Mouse (Mus musculus) cerebellum, adult 9-10 months (tissue): Measurements from ENCODE around the gene Nrxn3.

ENCODE experiments used
- DNase-seq: peaks from one replicate; pipeline ENCODE4 v3.0.0; 2022

Gene Nrxn3

DNA sequence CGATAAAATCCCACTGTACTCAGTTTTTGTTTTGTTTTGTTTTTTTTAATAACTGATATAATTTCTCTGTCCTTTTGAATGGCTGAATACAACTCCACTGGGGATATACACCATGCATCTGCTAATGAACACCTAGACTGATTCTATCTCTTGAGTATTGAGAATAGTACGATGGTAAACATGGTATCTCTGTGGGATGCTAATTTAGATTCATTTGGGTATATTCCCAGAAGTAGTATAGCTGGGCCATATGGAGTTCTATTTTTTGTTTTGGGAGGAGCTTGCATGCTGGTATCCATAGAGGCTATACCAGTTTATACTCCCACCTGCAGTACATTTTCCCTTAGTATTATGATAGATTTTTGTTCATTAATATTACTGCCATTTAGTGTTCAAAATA is 217.0 kb downstream of the Nrxn3 start:
- no peak for DNase-seq

DNA sequence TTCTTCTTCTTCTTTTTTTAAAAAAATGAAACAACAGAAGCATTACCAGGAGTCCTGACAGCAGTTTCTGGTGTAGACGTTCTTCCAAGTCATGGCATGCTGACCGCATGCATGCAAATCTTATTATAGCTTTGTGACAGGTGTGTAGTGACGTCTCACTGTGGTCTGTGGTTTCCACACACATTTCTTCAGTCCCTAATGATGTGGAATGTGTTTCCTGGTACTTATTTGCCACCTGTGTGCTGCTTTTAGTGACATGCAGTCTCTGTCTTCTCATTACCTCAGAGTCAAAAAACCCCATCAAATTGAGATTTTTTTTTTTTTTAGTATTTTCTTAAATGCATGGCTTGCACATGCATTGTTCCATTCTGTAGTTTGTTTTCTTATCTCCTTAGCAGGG is 222.3 kb downstream of the Nrxn3 start:
- no peak for DNase-seq

DNA sequence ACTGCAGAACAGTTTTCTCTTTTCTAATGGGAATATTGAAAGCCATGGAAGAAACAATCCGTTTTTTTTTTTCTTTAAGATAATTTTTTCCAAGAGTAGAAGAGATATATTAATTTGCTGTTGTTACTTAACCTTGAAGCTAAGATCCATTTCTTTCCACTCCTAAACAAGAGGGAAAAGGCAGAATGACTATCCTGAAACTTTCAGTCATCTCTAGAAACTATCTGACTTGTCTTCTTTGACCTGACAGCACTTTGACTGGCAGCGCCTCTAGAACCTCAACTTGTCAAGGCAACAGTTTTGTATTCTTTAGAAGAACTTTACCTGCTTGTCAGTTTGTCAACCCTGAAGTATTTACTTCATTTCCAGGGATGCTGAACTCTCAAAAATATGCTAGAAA is 227.2 kb downstream of the Nrxn3 start:
- DNase-seq: no peak

DNA sequence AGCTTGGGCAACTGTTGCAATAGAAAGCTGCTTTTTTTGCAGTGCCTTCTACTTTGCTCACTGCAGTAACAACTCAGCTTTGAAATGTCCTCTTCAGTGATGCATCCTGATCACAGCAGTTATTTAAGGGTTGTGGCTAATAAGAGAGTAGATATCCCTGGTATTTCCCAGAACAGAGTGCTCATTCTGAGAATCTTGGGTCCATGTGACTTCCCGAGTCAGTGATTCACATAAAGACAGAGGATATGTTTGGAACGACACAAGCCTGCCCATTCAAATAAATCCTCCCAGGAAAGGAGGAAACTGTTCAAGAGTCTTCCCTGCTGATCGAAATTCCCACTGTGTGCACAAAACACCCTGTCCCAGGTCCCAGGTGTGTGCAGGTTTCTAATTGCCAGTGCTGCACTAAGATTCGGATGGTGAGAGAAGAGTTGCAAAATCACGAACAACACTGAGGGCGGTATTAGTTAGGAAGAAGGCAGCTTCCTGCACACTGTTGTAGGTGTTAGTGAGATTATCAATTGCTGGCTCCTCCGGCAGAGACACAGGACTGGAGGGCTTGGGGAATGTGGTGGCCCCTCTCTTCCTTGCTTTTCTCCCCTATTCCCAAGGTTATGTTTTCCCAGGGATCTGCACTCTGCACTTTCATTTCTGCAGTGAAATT is 230.4 kb downstream of the Nrxn3 start:
- DNase-seq: no peak

DNA sequence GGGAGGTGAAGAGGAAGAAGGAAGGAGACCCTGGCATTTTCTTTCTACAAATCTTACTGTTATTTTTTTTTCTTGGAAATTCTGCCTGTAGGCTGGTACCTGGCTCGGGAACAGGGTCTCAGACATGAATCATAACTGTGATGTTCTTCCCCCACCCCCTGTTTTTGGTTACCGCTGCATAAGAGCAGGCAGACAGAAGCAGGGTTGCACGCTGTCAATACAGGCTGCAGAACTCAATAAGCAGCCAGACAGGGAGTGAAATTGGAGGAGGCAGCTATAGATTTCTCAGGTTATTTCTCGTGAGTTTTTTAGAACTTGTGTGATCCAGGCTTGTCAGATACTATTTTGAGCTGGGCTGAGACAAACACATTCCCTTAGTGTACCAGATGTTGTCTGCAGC is 231.1 kb downstream of the Nrxn3 start:
- DNase-seq: no peak

DNA sequence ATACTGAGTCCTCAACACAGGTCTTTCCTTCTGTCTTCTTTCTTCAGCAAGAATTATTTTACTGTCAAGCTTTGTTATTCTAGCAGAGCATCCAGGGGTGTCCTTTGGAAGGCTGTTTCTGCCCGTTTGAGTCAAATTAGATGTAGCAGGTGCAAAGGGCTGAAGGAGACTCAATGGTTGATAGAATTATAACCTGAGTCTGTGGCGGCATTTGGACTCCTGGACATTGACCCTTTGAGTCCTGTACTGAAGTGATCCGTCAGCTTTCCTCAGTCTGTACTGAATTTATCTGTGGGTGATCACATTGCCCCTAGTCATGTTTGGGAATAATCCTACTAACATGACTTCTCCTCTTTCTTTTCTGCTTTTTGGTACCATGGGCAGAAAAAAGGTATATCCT is 234.8 kb downstream of the Nrxn3 start:
- DNase-seq: no peak

DNA sequence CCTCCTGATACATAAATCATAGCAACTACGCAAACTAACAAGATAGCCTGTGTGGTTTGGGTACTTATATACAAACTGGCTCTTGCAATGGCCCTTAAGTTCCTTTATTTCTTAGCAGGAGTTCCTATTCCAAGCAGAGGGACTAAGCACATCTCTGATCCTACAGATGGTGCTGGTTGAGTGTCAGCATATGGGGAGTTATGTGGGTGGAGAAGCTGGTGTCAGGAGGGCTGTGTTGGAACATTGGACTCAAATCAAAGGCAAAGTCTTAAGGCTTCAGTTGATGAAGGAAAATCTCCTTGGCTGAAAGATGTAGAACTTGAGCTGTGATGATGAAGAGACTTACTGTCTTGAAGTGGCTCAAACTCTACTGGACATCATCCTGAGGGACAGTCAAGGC is 238.1 kb downstream of the Nrxn3 start:
- DNase-seq: no peak

DNA sequence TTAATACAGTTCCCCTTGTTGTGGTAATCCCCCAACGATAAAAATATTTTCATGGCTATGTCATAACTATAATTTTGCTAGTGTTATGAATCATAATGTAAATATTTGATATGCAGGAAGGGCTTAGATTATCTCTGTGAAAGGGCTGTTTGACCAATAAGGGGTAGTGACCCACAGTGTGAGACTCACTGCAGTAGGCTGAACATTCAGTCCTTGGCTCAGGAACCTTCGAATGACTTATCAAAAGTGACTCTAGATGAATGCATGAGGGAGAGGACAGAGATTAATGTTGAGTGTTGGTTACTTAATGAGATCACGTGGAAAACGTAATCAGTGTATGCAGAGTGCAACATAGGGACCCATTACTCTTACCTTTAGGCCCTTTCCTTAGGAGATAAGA is 243.7 kb downstream of the Nrxn3 start:
- DNase-seq: no peak

DNA sequence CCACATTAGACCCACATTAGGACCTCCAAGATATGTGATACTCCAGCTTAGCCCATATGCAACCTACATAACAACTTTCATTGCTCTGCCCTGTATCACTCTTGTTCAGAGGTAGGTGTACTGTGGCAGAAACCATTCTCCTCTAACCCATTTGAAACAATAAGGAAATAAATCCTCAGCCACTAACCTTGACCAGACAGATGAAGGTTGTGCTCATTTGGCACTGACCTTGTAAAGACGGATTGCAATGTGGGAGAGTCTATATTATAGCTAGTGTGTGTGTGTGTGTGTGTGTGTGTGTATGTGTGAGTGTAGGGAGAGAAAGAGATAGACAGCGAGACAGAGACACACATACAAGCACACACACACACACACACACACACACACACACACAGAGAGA is 253.9 kb downstream of the Nrxn3 start:
- no peak for DNase-seq

DNA sequence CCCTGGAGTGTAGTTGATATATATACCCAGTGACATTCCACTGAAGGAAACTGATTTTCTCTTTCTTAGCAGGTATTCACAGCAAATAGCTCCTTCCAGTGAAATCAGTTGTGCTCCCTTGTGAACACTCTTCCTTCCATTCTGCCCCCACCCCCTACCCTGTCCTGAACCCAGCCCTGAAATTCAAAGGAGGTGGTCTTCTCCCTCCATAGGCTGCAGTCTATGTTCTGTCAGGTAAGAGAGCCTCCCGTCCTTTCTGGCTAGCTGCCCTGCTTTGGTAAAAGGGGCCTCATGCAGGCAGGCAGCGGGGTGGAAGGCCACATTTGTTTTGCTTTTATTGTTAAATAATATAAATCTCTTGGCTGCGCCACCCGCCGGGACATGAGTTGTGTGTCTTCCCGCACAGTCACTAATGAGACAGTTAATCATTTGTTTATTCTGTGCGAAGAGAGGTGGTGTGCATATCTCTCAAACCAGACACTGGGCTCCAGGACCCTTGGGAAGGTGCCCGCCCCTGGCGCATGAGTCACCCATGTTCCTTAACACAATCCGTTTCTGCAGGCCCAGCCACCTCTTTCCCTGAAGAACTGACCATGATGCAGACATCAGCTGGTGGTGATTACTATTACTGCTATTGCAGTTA is 261.1 kb downstream of the Nrxn3 start:
- no peak for DNase-seq

DNA sequence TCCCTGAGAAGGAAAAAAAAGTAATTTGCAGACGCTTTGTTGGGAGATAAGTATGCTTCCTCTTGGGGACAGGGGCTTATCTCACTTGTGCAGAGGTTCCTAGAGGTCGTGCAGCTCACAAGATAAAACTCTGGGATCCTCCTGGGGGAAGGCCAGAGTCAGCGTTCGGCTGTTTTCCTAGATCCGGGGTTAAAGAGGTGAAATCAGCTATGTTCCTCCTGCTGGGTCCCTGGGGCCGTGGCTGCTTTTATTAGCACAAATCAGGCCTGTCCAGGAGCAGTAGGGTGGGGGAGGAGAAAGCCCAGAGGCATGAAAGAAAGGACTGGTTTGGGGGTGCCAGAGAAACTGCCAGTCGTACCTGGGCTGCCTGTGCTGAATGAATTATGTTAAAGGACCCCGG is 261.7 kb downstream of the Nrxn3 start:
- no peak for DNase-seq

DNA sequence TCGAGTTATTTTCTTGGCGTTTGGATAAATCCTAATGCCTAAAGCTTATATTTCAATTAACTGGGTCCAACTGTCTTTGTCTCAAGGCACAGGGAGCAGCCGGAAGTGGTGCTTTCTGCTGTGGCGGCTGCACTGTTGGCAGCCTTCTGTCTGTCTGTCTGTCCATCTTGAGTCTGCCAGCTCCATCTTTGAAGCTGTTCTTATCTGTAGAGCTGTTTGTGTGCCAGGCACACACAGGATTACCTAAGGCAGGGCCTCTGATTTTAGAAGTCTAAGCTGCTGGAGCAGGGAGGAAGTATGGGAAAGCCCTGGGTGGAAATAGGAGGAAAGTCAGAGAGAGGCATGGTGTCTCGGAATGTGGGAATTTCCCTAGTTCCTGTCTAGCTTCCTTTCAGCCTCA is 262.1 kb downstream of the Nrxn3 start:
- DNase-seq: no peak

DNA sequence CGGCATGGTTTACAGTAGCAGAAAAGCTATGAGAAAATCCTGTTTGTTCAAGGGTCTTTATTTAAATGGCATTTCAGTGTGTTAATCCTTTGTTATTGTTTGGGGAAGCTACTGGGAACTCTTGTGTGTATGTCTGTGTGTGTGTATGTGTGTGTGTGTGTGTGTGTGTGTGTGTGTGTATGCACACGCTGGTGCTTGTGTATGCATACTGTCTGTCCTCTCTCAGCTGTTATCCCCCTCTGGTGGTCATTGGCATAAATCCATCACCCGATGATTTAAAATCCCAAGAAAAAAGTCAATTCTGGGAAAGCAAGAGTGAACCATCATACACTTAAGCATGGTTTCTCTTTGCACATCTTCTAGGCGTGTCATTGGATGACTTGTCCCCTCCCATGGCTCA is 264.4 kb downstream of the Nrxn3 start:
- DNase-seq: no peak

DNA sequence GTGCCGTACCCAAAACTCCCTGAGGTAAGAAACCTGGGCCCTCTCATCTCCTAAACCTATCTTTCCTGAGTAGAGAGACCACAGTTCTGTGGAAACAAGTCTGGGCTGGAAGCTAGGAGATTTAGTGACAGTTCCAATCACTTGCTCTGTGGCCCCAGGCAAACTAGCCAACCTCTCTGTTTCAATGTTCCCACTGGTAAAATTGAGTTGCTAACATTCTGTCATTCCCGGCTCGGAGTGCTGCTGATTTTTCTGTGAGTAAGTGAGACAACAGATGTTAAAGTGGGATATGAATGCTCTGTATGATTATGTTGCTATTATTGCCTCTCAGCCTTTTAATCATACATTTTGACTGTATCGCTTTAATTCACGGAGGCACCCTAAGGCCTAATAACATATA is 268.1 kb downstream of the Nrxn3 start:
- DNase-seq: no peak

DNA sequence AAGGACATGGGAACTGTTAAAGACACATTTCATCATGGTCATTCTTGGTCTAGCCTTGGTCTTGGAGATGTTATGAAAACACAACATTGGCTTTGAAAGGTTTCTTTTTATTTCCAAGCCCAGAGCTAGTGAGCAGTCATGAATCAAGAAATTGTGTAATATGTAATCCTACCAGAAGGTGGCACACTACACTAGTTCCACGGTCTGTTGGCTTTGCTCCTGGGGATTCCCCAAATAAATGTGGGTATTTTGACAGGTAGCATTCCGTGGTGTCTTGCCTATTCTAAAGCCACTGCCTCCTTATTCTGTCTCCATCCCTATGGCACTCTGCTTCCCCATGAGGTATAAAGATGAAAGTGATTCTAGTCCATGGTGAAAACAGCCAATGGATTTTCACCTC is 269.5 kb downstream of the Nrxn3 start:
- peak; percentile 31 for DNase-seq

DNA sequence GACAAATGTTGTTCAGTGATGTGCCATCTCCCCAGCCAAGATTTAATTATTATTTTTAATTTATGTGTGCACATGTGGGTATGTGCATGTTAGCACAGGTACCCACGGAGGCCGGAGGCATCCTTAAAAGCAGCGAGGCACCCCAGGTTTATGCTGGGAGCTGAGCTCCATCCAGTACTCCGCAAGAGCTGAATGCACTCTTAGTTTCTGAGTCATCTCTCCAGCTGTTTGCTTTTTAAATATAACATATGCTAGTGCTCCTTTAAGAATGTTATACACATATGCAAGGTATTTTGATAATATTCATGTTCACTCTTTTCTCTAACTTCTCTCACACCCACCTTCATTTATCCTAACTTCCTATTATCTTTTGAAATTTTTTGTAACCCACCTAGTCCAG is 271.1 kb downstream of the Nrxn3 start:
- no peak for DNase-seq

DNA sequence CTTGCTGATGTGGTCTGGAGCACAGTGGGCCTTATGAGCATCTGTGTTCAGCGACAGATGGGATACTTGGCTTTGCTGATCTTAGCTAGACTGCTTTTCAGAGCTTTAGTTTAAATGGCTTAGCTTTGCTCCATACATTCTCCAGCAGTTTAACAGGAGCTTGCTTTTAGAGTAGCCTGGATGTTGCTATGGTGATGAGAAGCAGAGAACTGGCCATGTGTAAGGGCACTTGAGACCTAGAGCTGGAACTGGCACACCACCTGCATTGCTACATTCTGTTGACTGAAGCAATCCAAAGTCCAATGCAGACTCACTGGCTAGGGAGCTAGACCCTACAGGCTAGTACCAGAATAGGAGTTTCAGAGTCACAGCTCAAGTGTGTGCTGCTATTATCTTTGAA is 293.8 kb downstream of the Nrxn3 start:
- no peak for DNase-seq

DNA sequence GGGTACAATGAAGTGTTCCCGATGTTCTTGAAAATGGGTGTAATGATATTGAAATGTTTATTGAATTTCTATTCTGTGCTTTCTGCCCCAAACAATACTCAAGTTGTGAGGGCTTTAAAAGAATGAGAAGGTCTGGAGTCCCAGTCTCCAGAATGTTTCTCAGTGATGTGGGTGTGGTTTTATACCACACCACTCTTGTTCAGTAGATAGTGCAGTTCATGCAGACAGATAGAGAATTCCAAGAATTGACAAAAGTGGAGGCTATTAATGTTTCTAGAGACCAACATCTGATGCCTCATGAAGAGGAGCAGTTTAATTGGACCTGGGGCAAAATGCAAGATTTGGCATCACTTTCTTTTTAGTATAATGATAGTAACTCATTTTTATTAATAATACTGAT is 302.5 kb downstream of the Nrxn3 start:
- no peak for DNase-seq

DNA sequence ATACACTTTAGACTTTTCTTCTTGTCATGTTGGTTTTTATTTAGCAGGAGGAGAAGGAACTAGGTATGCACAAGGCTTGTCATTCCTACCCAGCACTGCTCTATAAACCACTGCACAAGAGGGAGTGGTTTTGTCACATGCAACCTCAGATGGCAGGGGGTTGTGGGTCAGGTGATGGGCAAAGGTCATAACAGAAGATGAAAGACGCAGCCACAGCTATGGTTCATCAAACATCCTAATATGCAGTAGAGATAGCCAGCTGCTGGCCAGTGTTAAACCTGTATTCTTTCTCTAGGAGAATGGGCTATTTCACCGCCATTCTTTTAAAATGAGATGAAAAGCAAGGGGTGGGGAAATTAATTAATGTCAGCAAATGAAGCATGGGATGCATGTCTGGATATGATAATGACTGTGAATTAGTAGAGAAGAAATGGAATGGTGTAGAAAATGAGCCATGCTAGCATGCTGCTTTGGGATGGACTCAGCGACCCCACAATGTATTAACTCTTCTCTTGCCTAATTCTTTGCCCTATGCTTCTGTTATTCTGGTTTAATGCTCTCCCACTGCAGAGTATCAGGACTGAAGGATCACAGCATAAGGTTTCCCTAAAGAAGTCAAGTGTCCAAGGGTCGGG is 313.4 kb downstream of the Nrxn3 start:
- no peak for DNase-seq

DNA sequence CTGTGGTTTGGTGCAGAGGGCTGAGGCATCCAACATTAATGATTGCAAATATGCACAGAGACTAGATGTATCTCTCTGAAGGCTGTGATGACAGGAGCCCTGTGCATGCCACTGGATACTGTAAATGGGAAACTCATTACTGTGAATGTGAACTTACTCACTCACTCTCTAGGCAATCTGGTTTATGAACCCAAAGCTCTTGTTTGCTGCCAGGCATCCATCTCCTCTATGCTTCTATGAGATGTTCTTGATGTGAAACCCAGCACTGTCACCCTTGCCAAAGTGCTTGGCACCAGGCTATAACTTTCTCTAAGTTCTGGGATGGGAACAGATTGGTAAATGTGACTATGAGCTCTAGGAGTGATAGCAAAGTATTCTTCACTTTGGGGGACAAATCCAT is 317.5 kb downstream of the Nrxn3 start:
- no peak for DNase-seq

DNA sequence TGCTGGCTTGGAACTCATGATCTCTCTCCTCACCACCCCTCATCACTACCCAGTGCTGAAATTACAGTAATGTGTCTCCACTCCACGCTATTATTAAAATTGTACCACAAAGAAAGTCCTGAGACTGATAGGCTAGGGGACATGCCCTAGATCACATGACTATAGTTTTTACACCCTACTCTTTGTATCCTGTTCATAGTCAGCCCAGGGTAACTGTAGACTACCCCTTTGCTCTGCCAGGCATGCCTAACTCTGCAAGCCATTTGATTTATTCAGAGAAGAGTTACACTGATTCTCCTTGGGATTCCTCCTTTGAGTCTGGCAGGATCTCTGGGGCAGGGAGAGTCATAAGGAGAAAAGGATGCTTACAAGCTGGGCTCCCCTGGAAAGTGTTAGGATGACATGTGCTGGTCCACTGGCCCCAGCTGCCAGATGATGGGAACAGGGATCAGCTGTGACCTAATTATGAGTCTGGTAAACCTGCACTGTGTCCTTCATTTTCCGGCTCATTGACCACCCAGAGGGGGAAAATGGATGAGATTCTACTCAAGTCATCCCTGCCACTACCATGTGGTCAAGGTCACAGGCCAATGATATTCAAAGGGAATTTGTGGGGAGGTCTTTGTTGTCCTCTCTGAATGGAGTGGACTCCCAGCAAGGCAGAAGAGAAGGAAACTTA is 318.9 kb downstream of the Nrxn3 start:
- DNase-seq: peak; percentile 11

DNA sequence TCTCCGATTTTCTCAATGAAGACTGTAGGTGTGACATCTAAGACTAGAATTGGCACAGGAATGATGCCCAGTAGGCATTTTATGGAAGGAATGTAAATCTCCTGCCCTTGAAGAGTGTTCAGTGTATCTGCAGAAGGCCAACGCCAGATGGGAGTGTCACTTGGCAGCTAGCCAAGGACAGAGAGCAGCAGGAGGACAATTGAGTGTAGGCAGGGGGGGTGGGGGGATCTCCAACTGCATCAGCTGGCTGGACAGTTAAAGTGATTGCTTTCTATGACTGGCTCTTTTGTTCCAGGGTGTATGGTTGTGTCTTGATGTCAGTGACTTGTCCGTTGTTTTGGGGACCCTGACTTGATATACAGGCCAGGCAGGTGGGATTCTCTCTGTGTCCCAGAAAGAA is 326.6 kb downstream of the Nrxn3 start:
- DNase-seq: peak; percentile 6

DNA sequence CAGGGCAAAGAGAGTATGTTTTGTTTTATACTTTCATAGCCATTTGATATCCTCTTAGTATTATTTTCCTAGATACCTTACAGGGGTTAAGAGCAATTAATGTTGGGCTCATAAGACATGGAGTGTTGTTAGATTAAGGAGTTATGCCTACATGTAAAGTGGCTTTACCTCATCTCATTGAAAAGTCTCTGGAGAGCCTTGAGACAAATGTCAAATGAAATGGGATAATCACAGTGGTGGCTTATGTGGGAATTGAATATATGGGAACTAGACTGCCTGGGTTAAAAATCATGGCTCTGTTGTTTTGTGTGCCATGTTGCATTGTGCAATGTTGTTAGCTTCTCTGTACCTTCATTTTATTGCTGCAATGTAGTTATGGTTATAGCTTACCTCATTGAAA is 327.0 kb downstream of the Nrxn3 start:
- DNase-seq: no peak

DNA sequence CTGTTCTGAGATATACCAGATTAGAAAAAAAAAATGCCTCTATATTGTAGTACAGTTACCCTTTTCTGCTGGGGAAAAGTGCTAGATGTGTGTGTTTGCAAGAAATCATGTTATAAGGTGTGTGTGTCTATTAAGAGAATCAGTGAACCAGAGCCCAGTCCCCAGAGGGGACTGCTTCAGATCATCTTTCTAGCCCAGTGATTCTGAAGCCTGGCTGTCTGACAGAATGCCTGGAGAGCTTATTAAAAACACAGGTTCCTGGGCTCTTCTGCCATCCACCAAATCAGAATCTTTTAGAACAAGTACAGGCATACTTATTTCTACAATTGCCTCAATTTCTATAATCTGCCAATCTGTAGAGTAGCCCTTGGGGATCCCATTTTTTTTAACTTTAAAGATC is 349.8 kb downstream of the Nrxn3 start:
- no peak for DNase-seq
